Mouse (Mus musculus): ENCODE measurements at regions not wholly inside any gene's neighbourhood (a gene's known extent, or its start where the extent isn't known, plus 50 kb on each side); places are given as distances from the start of the nearest gene placed in this dataset.
A peak's percentile ranks its signal among the peaks of the same experiment; 100 is the strongest.

- TF ChIP-seq POLR2A (IDR thresholded peaks at IDR 0.05; ENCODE audit: borderline replicate concordance, extremely low read depth, insufficient read depth, insufficient read length, poor library complexity, severe bottlenecking): no peak
- no peak for TF ChIP-seq CTCF (IDR thresholded peaks at IDR 0.05; ENCODE audit: borderline replicate concordance, extremely low read depth, insufficient read depth, insufficient read length)
- DNase-seq (ENCODE audit: low read depth): no peak
These were observed 404.2 kb upstream of the Cntn3 start for GRCm38 (mm10) chr6:102977122-102977521.

DNA sequence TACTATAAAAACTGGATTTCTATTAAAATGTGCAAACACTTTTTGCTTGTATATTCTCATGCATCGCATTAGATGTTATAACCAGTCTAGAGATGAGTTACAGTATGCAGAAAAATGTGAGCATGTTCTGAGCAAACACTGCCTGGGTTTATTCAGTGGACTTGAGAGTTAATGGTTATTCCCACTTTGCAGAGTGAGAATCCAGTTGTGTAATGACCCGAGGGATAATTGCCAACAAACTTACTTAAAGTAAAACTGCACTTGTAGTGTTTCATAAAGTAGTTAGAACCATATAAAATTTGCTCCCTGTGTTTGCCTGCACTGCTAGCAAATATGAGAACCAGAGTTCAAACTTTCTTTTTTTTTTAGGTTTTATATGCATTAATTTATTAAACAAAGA lies 450.4 kb upstream of the Cntn3 start:
- TF ChIP-seq CTCF (IDR thresholded peaks at IDR 0.05; ENCODE audit: borderline replicate concordance, extremely low read depth, insufficient read depth, insufficient read length) (no peak), POLR2A (IDR thresholded peaks at IDR 0.05; ENCODE audit: borderline replicate concordance, extremely low read depth, insufficient read depth, insufficient read length, poor library complexity, severe bottlenecking) (no peak)
- DNase-seq (ENCODE audit: low read depth): no peak

- peak; percentile 39 for DNase-seq (ENCODE audit: low read depth)
- TF ChIP-seq POLR2A (IDR thresholded peaks at IDR 0.05; ENCODE audit: borderline replicate concordance, extremely low read depth, insufficient read depth, insufficient read length, poor library complexity, severe bottlenecking) (no peak), CTCF (IDR thresholded peaks at IDR 0.05; ENCODE audit: borderline replicate concordance, extremely low read depth, insufficient read depth, insufficient read length) (no peak)
These were observed 451.1 kb upstream of the Cntn3 start for GRCm38 (mm10) chr6:103024006-103024405.

DNA sequence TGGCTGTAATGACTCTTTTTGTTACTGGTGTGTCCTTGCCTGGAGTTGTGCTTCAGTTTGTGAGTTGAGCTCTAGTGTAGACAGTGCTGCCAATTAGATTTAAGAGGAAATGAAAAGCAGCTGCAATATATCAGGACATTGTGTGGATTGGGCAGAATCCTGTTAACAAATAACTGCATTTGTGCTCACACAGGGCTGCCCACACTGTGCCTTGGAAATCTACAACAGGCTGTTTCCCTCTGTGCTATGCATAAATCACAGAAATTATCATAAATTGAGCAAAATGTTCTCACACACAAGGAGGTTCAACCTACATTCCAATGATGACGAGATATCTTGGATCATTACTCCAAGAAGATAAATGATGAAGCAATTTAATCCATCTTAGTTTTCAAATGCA lies 455.2 kb upstream of the Cntn3 start:
- DNase-seq (ENCODE audit: low read depth): no peak
- TF ChIP-seq CTCF (IDR thresholded peaks at IDR 0.05; ENCODE audit: borderline replicate concordance, extremely low read depth, insufficient read depth, insufficient read length) (no peak), POLR2A (IDR thresholded peaks at IDR 0.05; ENCODE audit: borderline replicate concordance, extremely low read depth, insufficient read depth, insufficient read length, poor library complexity, severe bottlenecking) (no peak)

- no peak for DNase-seq (ENCODE audit: low read depth)
- TF ChIP-seq POLR2A (IDR thresholded peaks at IDR 0.05; ENCODE audit: borderline replicate concordance, extremely low read depth, insufficient read depth, insufficient read length, poor library complexity, severe bottlenecking): no peak
- no peak for TF ChIP-seq CTCF (IDR thresholded peaks at IDR 0.05; ENCODE audit: borderline replicate concordance, extremely low read depth, insufficient read depth, insufficient read length)
These were observed 460.5 kb upstream of the Cntn3 start for GRCm38 (mm10) chr6:103033418-103033817.

DNA sequence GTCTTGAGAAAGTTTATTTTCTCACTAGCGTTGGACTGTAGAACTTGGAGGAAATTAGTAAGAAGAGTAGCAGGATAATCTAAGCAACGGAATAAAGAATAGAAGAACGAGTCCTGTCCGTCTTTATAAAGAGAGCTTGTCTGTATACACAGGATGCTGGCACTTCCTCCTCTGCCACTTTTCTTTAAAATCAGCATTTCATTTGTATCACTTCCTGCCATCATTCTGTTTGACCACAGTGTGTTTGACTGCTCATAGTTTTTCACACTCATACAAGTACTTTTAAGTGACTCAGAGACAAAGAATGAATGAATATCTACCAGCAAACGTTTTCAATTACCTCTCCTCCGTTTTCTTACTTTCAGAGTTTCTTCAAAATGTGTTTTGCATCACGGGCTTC lies 461.0 kb upstream of the Cntn3 start:
- no peak for TF ChIP-seq CTCF (IDR thresholded peaks at IDR 0.05; ENCODE audit: borderline replicate concordance, extremely low read depth, insufficient read depth, insufficient read length)
- no peak for TF ChIP-seq POLR2A (IDR thresholded peaks at IDR 0.05; ENCODE audit: borderline replicate concordance, extremely low read depth, insufficient read depth, insufficient read length, poor library complexity, severe bottlenecking)
- DNase-seq (ENCODE audit: low read depth): no peak

DNA sequence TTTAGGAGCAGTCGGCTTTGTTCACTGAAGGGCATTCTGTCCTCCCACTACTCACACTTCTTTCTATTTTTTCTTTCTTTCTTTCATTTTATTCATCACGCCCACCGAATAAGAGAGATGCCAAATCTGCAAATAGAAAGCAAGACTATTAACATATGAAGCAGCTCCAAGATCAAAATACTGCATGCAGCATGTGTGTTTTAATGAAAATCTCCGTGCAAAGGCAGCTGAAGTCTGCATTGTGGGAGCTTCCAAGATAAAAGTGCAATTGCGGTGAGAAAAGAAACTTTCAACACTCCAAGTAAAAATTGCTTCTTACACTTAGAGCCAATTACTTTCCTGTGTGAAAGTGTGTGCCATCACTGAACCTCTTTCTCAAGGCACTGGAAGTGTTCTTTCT lies 449.8 kb upstream of the Chl1 start:
- TF ChIP-seq POLR2A (IDR thresholded peaks at IDR 0.05; ENCODE audit: borderline replicate concordance, extremely low read depth, insufficient read depth, insufficient read length, poor library complexity, severe bottlenecking) (no peak), CTCF (IDR thresholded peaks at IDR 0.05; ENCODE audit: borderline replicate concordance, extremely low read depth, insufficient read depth, insufficient read length) (no peak)
- peak; percentile 45 for DNase-seq (ENCODE audit: low read depth)

GRCm38 (mm10) chr6:103106189-103106588 lies 404.2 kb upstream of the Chl1 start:
- DNase-seq (ENCODE audit: low read depth): peak; percentile 41
- TF ChIP-seq POLR2A (IDR thresholded peaks at IDR 0.05; ENCODE audit: borderline replicate concordance, extremely low read depth, insufficient read depth, insufficient read length, poor library complexity, severe bottlenecking): no peak
- TF ChIP-seq CTCF (IDR thresholded peaks at IDR 0.05; ENCODE audit: borderline replicate concordance, extremely low read depth, insufficient read depth, insufficient read length): no peak

GRCm38 (mm10) chr6:103119537-103119936 lies 390.8 kb upstream of the Chl1 start:
- no peak for TF ChIP-seq POLR2A (IDR thresholded peaks at IDR 0.05; ENCODE audit: borderline replicate concordance, extremely low read depth, insufficient read depth, insufficient read length, poor library complexity, severe bottlenecking)

DNA sequence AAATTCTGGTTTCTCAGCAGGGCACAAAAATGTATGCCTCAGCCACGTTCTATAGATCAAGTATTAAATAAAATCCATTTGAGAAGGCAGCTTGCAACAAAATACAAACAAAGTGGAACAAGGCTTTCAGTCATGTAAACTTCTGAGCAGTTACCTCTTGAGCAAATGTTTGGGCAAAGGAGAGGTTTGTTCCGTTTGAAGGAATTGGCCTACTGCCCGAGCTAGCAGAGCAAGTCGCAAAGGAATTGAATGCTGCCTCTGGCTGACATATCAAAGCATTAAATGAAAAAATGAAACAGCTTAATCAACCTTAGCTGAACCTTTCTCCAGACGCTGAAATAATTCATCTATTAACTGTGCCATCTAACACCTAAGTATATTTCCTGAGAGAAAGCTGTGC lies 369.5 kb upstream of the Chl1 start:
- no peak for TF ChIP-seq CTCF (IDR thresholded peaks at IDR 0.05; ENCODE audit: borderline replicate concordance, extremely low read depth, insufficient read depth, insufficient read length)
- TF ChIP-seq POLR2A (IDR thresholded peaks at IDR 0.05; ENCODE audit: borderline replicate concordance, extremely low read depth, insufficient read depth, insufficient read length, poor library complexity, severe bottlenecking): no peak
- peak; percentile 32 for DNase-seq (ENCODE audit: low read depth)

More at GRCm38 (mm10) chr6:103119537-103119936, 390.8 kb upstream of the Chl1 start:
- no peak for DNase-seq (ENCODE audit: low read depth)

- DNase-seq (ENCODE audit: low read depth): peak; percentile 68
- no peak for TF ChIP-seq POLR2A (IDR thresholded peaks at IDR 0.05; ENCODE audit: borderline replicate concordance, extremely low read depth, insufficient read depth, insufficient read length, poor library complexity, severe bottlenecking)
- TF ChIP-seq CTCF (IDR thresholded peaks at IDR 0.05; ENCODE audit: borderline replicate concordance, extremely low read depth, insufficient read depth, insufficient read length): no peak
These were observed 332.5 kb upstream of the Chl1 start for GRCm38 (mm10) chr6:103177851-103178250.

DNA sequence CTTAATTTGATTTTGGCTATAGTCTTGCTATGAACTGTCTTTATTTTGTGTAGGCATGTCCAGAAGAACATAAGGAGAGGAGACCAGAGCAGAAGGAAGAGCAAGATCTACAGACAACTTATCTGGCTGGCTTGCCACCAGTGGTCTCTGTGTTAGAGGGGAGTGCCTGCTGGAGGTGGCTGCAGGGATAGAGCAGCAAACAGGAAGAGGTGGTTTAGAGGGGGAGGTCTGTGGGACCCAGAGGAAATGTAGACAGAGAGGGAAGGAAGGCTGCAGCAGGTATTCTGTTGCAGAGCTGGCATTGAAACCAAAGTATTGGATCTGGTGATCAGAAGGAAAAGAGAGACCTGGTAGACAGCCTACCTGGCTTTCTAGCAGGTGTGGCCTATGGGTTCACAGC lies 327.0 kb upstream of the Chl1 start:
- TF ChIP-seq POLR2A (IDR thresholded peaks at IDR 0.05; ENCODE audit: borderline replicate concordance, extremely low read depth, insufficient read depth, insufficient read length, poor library complexity, severe bottlenecking) (no peak), CTCF (IDR thresholded peaks at IDR 0.05; ENCODE audit: borderline replicate concordance, extremely low read depth, insufficient read depth, insufficient read length) (no peak)
- no peak for DNase-seq (ENCODE audit: low read depth)

DNA sequence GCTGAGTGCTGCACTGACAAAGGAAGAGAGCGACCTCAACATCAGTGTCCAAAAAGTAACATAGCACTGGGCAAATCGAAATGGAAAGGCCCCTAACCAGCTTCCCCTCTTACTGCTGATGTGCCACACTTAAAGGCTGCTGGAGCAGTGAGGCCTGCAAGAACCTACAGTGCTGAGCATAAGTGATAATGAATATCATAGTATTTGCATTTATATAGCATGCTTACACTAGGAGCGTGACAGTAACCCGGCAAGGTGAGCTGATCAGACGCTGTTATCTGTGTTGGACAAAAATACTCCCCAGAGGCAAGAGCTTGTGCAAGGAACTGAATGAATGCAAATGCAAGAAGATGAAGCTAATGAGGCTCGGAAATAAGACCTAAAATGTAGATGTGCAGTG lies 313.5 kb upstream of the Chl1 start:
- no peak for TF ChIP-seq CTCF (IDR thresholded peaks at IDR 0.05; ENCODE audit: borderline replicate concordance, extremely low read depth, insufficient read depth, insufficient read length)
- TF ChIP-seq POLR2A (IDR thresholded peaks at IDR 0.05; ENCODE audit: borderline replicate concordance, extremely low read depth, insufficient read depth, insufficient read length, poor library complexity, severe bottlenecking): no peak
- peak; percentile 42 for DNase-seq (ENCODE audit: low read depth)
